ENCODE assay signal across 17 mouse cellular contexts in the genomic region with DNA sequence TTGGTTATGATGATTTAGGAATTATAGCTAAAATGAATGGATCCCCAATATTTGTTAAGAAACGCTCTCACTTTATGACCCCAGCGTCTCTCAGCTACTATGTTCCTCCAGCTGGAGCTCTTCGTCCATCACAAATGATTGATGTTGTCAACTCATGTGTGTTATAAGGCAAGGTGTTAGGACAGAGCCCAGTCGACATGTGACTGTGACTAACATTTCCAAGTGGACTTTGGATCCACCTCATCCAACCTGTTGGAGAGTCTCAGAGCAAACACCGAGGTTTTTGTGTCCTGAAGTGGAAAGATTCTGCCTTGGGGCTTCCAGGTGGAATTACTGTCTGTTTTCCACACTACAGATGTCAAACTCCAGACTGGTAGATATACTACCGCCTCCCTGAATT.
DNase-seq lines count a peak whose midpoint lies in the region; ATAC-seq lines count a peak whose summit lies in the region.
"Had no signal": no experiment of that assay in that cellular context is flagged by ENCODE, and none has a peak within 500 bp of the region (broad histone marks: within the 10 kb centered on the region; RNA-seq: fewer than 3 reads in every experiment).

No protein-coding gene starts in this region.

- no peak overlapping the region for H3K4me3 ChIP-seq in kidney, embryonic 14.5 days (ENCODE audit: low read length)
- H3K4me3 ChIP-seq in intestine, embryonic 15.5 days (replicated peaks): no peak overlapping the region
- no peak overlapping the region for H3K4me3 ChIP-seq in intestine, embryonic 16.5 days (ENCODE audit: low read length)
- H3K4me3 ChIP-seq: embryonic facial prominence, embryonic 10.5 days; forebrain, embryonic 13.5 days; hindbrain, embryonic 13.5 days had no signal

- H3K36me3 ChIP-seq in kidney, embryonic 14.5 days (ENCODE audit: control insufficient read depth, insufficient read depth, low read length): no peaks in the 10 kb centered on the region
- H3K36me3 ChIP-seq in intestine, embryonic 15.5 days: no peaks in the 10 kb centered on the region
- H3K36me3 ChIP-seq in intestine, embryonic 16.5 days (ENCODE audit: control insufficient read depth, insufficient read depth, low read length): no peaks in the 10 kb centered on the region
- H3K36me3 ChIP-seq: embryonic facial prominence, embryonic 10.5 days; hindbrain, embryonic 13.5 days had no signal

- H3K9me3 ChIP-seq in kidney, embryonic 14.5 days (ENCODE audit: control insufficient read depth, low read length): no peaks in the 10 kb centered on the region
- no peaks in the 10 kb centered on the region for H3K9me3 ChIP-seq in intestine, embryonic 15.5 days
- H3K9me3 ChIP-seq in intestine, embryonic 16.5 days (ENCODE audit: control insufficient read depth, low read length): no peaks in the 10 kb centered on the region
- H3K9me3 ChIP-seq: embryonic facial prominence, embryonic 10.5 days; forebrain, embryonic 13.5 days; hindbrain, embryonic 13.5 days had no signal

- H3K4me1 ChIP-seq in kidney, embryonic 14.5 days (ENCODE audit: control insufficient read depth, insufficient read depth, low read length): no peaks in the 10 kb centered on the region
- H3K4me1 ChIP-seq in intestine, embryonic 15.5 days (replicated peaks): no peaks in the 10 kb centered on the region
- H3K4me1 ChIP-seq in intestine, embryonic 16.5 days (ENCODE audit: control insufficient read depth, insufficient read depth, low read length): no peaks in the 10 kb centered on the region
- H3K4me1 ChIP-seq: embryonic facial prominence, embryonic 10.5 days; hindbrain, embryonic 13.5 days had no signal

- H3K9ac ChIP-seq in kidney, embryonic 14.5 days (ENCODE audit: low read depth, low read length): no peak overlapping the region
- H3K9ac ChIP-seq in intestine, embryonic 15.5 days: no peak overlapping the region
- H3K9ac ChIP-seq in intestine, embryonic 16.5 days (ENCODE audit: low read depth, low read length): no peak overlapping the region
- H3K9ac ChIP-seq: forebrain, embryonic 13.5 days; forebrain, postnatal 0 days; hindbrain, embryonic 13.5 days had no signal

- WGBS in kidney, embryonic 14.5 days: 86% methylated on average over 6 of the region's 6 CpGs
- WGBS in intestine, embryonic 15.5 days: 76% methylated on average over 6 of the region's 6 CpGs
- 72% methylated on average over 6 of the region's 6 CpGs for WGBS in intestine, embryonic 16.5 days

- ATAC-seq in kidney, embryonic 14.5 days (ENCODE audit: low FRiP score, low TSS enrichment): no peak
- ATAC-seq in intestine, embryonic 15.5 days: peak; percentile 51; the same call in 1 of the 2 replicates
- ATAC-seq in intestine, embryonic 16.5 days: peak; percentile 67; the same call in 1 of the 2 replicates
- ATAC-seq: forebrain, embryonic 13.5 days; forebrain, postnatal 0 days had no signal

- H3K27me3 ChIP-seq in kidney, embryonic 14.5 days (ENCODE audit: control insufficient read depth, insufficient read depth, low read length): no peaks in the 10 kb centered on the region; the same call in 1 of the 2 replicates
- H3K27me3 ChIP-seq in intestine, embryonic 15.5 days (replicated peaks): no peaks in the 10 kb centered on the region
- H3K27me3 ChIP-seq in intestine, embryonic 16.5 days (replicated peaks; ENCODE audit: control insufficient read depth, insufficient read depth, low read length): no peaks in the 10 kb centered on the region

- DNase-seq in kidney, adult 18-20 months: peak; percentile 8
- peak; percentile 30 to 41 for DNase-seq in kidney, postnatal 25 days
- no peak for DNase-seq in kidney, postnatal 14 days
- no peak for DNase-seq in left cerebral cortex, adult 8-10 months (ENCODE audit: low spot score in 2 of 2)
- DNase-seq: adrenal gland, adult 8-10 months; adrenal gland, postnatal 36 days; cerebellum, adult 2 months; cerebellum, postnatal 10 days; forebrain, postnatal 0 days; gastrocnemius, postnatal 14 days; heart, postnatal 10 days had no signal

- H3K4me2 ChIP-seq in kidney, embryonic 14.5 days (replicated peaks; ENCODE audit: low read depth, low read length): no peak overlapping the region
- H3K4me2 ChIP-seq in intestine, embryonic 15.5 days (replicated peaks): no peak overlapping the region
- H3K4me2 ChIP-seq in intestine, embryonic 16.5 days (ENCODE audit: low read depth, low read length): no peak overlapping the region
- H3K4me2 ChIP-seq: forebrain, embryonic 13.5 days; hindbrain, embryonic 13.5 days had no signal

- no peak overlapping the region for H3K27ac ChIP-seq in kidney, embryonic 14.5 days (ENCODE audit: low read depth, low read length)
- H3K27ac ChIP-seq in intestine, embryonic 15.5 days: no peak overlapping the region
- H3K27ac ChIP-seq in intestine, embryonic 16.5 days (ENCODE audit: low read length): no peak overlapping the region
- H3K27ac ChIP-seq: embryonic facial prominence, embryonic 10.5 days; forebrain, embryonic 13.5 days; hindbrain, embryonic 13.5 days had no signal

Comparison
In these comparisons a context has a peak if more than half of its experiments do, and no peak if none do; other contexts are left out.
1. DNase-seq: peak in kidney, adult 18-20 months (single experiment) and kidney, postnatal 25 days (2 of 2); none in kidney, postnatal 14 days (single experiment) and left cerebral cortex, adult 8-10 months (0 of 2).